Mouse (Mus musculus): Measurements from ENCODE around the gene Etv2. TPM values are rescaled to one million over a fixed set of nuclear protein-coding genes. Genes with fewer than 3 reads are reported as not detected.

The Etv2 gene
- polyA plus RNA-seq, 1 experiment: not detected

DNA sequence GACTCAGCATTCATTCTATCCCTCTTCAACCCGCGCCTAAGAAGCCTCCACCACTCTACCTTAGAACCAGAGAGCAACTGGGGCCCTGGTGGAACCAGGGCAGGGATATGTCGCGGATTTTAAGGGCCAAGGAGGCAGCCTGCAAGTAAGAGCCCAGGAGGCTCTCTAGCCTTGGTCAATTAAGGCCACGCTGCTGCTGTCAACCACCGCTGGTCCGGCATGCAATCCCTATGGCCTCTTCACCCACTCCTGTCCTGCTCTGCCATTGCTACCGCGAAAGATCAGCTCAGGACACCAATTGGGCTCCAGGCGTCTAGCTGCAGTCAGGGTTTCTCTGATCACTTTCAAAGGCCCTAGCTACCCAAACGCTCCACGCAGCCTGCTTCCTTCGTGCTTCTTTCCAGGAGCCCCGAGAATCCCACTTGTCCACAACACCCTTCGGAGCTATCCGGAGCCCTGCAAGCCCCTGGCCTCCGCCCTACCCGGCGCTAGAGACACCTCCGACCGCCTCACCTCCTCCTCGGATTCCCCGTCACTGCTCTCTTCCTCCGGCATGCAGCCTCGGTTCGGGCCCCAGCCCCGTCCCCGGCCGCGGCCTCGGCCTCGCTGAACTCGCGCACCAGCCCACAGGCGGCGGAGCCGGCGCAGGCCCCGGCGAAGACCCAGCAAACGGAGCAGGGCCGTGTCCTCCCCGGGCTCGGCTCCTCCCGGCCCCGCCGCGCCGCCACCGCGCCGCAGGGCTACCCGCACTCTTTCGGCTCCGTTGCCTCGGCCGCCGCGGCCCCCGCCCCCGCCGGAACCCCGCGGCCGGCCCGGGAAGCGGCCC is 47.6 kb downstream of the Etv2 start:
- WGBS: 1% methylated on average over 67 of the region's 67 CpGs
- Histone ChIP-seq H3K4me3 (ENCODE audit: insufficient read depth, low read depth, low read length) (peak overlapping the region; percentile 85), H3K4me1 (ENCODE audit: control insufficient read depth, insufficient read depth, low read length) (peaks cover 19% of the 10 kb centered on the region), H3K27ac (ENCODE audit: insufficient read depth, low read depth, low read length) (peak overlapping the region; percentile 32; the same call in 1 of the 2 replicates)
- no peak for TF ChIP-seq CTCF (IDR thresholded peaks at IDR 0.05; ENCODE audit: insufficient read depth, low read depth, low read length)
- no peak for TF ChIP-seq POLR2A (IDR thresholded peaks at IDR 0.05; ENCODE audit: insufficient read depth, low read depth, low read length)

DNA sequence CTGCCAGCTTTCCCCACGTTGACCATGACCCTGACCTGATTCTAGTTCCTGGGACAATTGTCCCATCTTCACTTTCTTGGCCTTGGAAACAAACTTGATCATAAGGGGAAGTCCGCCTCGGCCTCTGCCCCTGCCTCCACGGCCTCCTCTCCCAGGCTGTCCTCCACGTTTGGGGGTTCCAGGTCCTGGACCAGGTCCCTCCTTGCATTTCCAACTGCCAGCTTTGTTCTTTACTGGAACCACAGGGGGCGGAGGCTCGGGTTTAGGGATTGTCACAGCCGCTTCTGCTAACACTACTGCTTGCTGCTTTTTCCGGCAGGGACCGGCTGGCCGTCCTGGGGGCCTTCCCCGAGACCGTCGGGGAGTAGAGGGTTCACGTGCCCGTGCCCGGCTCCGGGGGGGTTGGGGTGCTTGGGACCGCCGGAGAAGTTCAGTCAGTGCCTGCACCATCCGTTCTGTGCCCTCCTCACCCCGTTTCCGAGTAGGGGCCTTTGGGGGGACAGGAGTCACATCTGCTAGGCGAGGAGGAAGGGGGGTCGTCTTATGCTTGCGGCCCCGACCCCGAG is 49.1 kb downstream of the Etv2 start:
- H3K4me3 ChIP-seq (ENCODE audit: insufficient read depth, low read depth, low read length): no peak overlapping the region
- H3K27ac ChIP-seq (ENCODE audit: insufficient read depth, low read depth, low read length): no peak overlapping the region
- no peak for TF ChIP-seq CTCF (IDR thresholded peaks at IDR 0.05; ENCODE audit: insufficient read depth, low read depth, low read length)
- TF ChIP-seq POLR2A (IDR thresholded peaks at IDR 0.05; ENCODE audit: insufficient read depth, low read depth, low read length): no peak
- peaks cover 19% of the 10 kb centered on the region for H3K4me1 ChIP-seq (ENCODE audit: control insufficient read depth, insufficient read depth, low read length)
- 80% methylated on average over 28 of the region's 28 CpGs for WGBS

DNA sequence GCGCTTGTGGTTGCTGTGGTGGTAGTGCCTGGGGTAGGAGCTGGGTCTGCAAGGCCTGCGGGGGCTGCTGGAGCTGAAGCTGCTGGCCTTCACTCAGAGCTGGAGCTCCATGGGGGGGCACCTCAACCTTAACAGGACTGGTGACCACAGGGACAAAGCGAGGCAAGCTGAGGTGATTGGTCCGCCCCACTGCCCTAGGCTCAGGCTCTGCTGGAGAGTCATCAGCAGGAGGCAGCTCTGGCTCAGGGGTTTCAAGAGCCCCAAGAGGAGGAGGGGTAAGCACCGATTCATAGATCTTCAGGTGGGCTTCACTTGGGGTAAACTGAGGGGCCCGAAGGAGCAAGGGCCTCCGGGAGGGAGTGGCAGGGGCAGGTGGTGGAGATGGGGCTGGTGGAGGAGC is 50.5 kb downstream of the Etv2 start:
- no peak for TF ChIP-seq CTCF (IDR thresholded peaks at IDR 0.05; ENCODE audit: insufficient read depth, low read depth, low read length)
- no peak for TF ChIP-seq POLR2A (IDR thresholded peaks at IDR 0.05; ENCODE audit: insufficient read depth, low read depth, low read length)
- peaks cover 19% of the 10 kb centered on the region for H3K4me1 ChIP-seq (ENCODE audit: control insufficient read depth, insufficient read depth, low read length)
- WGBS: 94% methylated on average over 7 of the region's 7 CpGs
- H3K4me3 ChIP-seq (ENCODE audit: insufficient read depth, low read depth, low read length): no peak overlapping the region
- H3K27ac ChIP-seq (ENCODE audit: insufficient read depth, low read depth, low read length): no peak overlapping the region

DNA sequence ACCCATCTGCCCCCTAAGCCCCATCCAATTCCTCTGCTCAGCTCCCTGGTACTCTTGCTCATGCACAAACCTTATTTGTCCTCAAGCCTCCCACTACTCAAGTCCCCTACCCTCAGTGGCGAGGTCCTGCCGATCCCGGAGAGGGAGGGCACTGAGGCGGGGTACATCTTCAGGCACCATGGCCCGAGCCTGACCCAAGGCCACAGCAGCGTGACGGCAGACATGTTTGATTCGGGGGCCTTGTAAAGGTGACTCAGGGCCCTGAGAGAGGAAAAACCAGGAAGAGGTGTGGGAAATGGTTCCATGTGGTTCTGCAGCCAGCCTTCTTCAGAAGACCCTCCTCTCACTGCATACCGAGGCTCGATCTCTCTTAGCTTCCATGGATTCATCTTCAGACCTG is 51.3 kb downstream of the Etv2 start:
- Histone ChIP-seq H3K4me1 (ENCODE audit: control insufficient read depth, insufficient read depth, low read length) (peaks cover 14% of the 10 kb centered on the region), H3K4me3 (ENCODE audit: insufficient read depth, low read depth, low read length) (no peak overlapping the region), H3K27ac (ENCODE audit: insufficient read depth, low read depth, low read length) (no peak overlapping the region)
- WGBS: 92% methylated on average over 10 of the region's 10 CpGs
- no peak for TF ChIP-seq POLR2A (IDR thresholded peaks at IDR 0.05; ENCODE audit: insufficient read depth, low read depth, low read length)
- no peak for TF ChIP-seq CTCF (IDR thresholded peaks at IDR 0.05; ENCODE audit: insufficient read depth, low read depth, low read length)

Other genes starting within 250 kb of the Etv2 start
- not detected in 2 replicates for gene Tyrobp, start 222.1 kb downstream of the Etv2 start, polyA plus RNA-seq (2012; ENCODE audit: insufficient read depth, insufficient read length, low replicate concordance, missing spikeins)
- not detected in 2 replicates for gene Hcst, start 216.0 kb downstream of the Etv2 start, polyA plus RNA-seq (2012; ENCODE audit: insufficient read depth, insufficient read length, low replicate concordance, missing spikeins)
- not detected in 2 replicates for gene Nfkbid, start 214.1 kb downstream of the Etv2 start, polyA plus RNA-seq (2012; ENCODE audit: insufficient read depth, insufficient read length, low replicate concordance, missing spikeins)
- gene Aplp1, start 190.3 kb downstream of the Etv2 start, polyA plus RNA-seq (2012; ENCODE audit: insufficient read depth, insufficient read length, low replicate concordance, missing spikeins): 174 TPM in 1 of 2 replicates, not detected in the other
- gene Kirrel2, start 178.2 kb downstream of the Etv2 start, polyA plus RNA-seq (2012; ENCODE audit: insufficient read depth, insufficient read length, low replicate concordance, missing spikeins): not detected in 2 replicates
- gene Nphs1, start 177.5 kb downstream of the Etv2 start, polyA plus RNA-seq (2012; ENCODE audit: insufficient read depth, insufficient read length, low replicate concordance, missing spikeins): not detected in 2 replicates
- not detected in 2 replicates for gene Prodh2, start 142.2 kb downstream of the Etv2 start, polyA plus RNA-seq (2012; ENCODE audit: insufficient read depth, insufficient read length, low replicate concordance, missing spikeins)
- gene Arhgap33, start 100.8 kb downstream of the Etv2 start, polyA plus RNA-seq (2012; ENCODE audit: insufficient read depth, insufficient read length, low replicate concordance, missing spikeins): not detected in 2 replicates
- gene Hspb6, start 83.7 kb downstream of the Etv2 start, polyA plus RNA-seq (2012; ENCODE audit: insufficient read depth, insufficient read length, low replicate concordance, missing spikeins): not detected in 2 replicates
- gene Proser3, start 83.6 kb downstream of the Etv2 start, polyA plus RNA-seq (2012; ENCODE audit: insufficient read depth, insufficient read length, low replicate concordance, missing spikeins): not detected in 2 replicates
- not detected in 2 replicates for gene Lin37, start 76.0 kb downstream of the Etv2 start, polyA plus RNA-seq (2012; ENCODE audit: insufficient read depth, insufficient read length, low replicate concordance, missing spikeins)
- gene U2af1l4, start 72.6 kb downstream of the Etv2 start, polyA plus RNA-seq (2012; ENCODE audit: insufficient read depth, insufficient read length, low replicate concordance, missing spikeins): not detected in 2 replicates
- gene Gm49396, start 72.5 kb downstream of the Etv2 start, polyA plus RNA-seq (2012; ENCODE audit: insufficient read depth, insufficient read length, low replicate concordance, missing spikeins): not detected in 2 replicates
- gene Psenen, start 72.2 kb downstream of the Etv2 start, polyA plus RNA-seq (2012; ENCODE audit: insufficient read depth, insufficient read length, low replicate concordance, missing spikeins): not detected in 2 replicates
- not detected in 2 replicates for gene Igflr1, start 70.4 kb downstream of the Etv2 start, polyA plus RNA-seq (2012; ENCODE audit: insufficient read depth, insufficient read length, low replicate concordance, missing spikeins)
- gene Kmt2b, start 47.1 kb downstream of the Etv2 start, polyA plus RNA-seq (2012; ENCODE audit: insufficient read depth, insufficient read length, low replicate concordance, missing spikeins): 696 TPM in 1 of 2 replicates, not detected in the other
- not detected in 2 replicates for gene Zbtb32, start 36.9 kb downstream of the Etv2 start, polyA plus RNA-seq (2012; ENCODE audit: insufficient read depth, insufficient read length, low replicate concordance, missing spikeins)
- gene Upk1a, start 23.0 kb downstream of the Etv2 start, polyA plus RNA-seq (2012; ENCODE audit: insufficient read depth, insufficient read length, low replicate concordance, missing spikeins): not detected in 2 replicates
- gene Cox6b1, start 9.7 kb downstream of the Etv2 start, polyA plus RNA-seq (2012; ENCODE audit: insufficient read depth, insufficient read length, low replicate concordance, missing spikeins): 1,523 TPM in 1 of 2 replicates, not detected in the other
- gene Rbm42, start 14.5 kb upstream of the Etv2 start, polyA plus RNA-seq (2012; ENCODE audit: insufficient read depth, insufficient read length, low replicate concordance, missing spikeins): not detected in 2 replicates
- gene Haus5, start 29.1 kb upstream of the Etv2 start, polyA plus RNA-seq (2012; ENCODE audit: insufficient read depth, insufficient read length, low replicate concordance, missing spikeins): not detected in 2 replicates
- not detected in 2 replicates for gene Pmis2, start 35.8 kb upstream of the Etv2 start, polyA plus RNA-seq (2012; ENCODE audit: insufficient read depth, insufficient read length, low replicate concordance, missing spikeins)
- gene 2200002J24Rik, start 63.1 kb upstream of the Etv2 start, polyA plus RNA-seq (2012; ENCODE audit: insufficient read depth, insufficient read length, low replicate concordance, missing spikeins): not detected in 2 replicates
- gene Atp4a, start 76.4 kb upstream of the Etv2 start, polyA plus RNA-seq (2012; ENCODE audit: insufficient read depth, insufficient read length, low replicate concordance, missing spikeins): not detected in 2 replicates
- not detected in 2 replicates for gene Tmem147, start 93.7 kb upstream of the Etv2 start, polyA plus RNA-seq (2012; ENCODE audit: insufficient read depth, insufficient read length, low replicate concordance, missing spikeins)
- not detected in 2 replicates for gene Gapdhs, start 107.8 kb upstream of the Etv2 start, polyA plus RNA-seq (2012; ENCODE audit: insufficient read depth, insufficient read length, low replicate concordance, missing spikeins)
- gene Sbsn, start 115.6 kb upstream of the Etv2 start, polyA plus RNA-seq (2012; ENCODE audit: insufficient read depth, insufficient read length, low replicate concordance, missing spikeins): not detected in 2 replicates
- gene Dmkn, start 127.9 kb upstream of the Etv2 start, polyA plus RNA-seq (2012; ENCODE audit: insufficient read depth, insufficient read length, low replicate concordance, missing spikeins): not detected in 2 replicates
- gene Krtdap, start 152.0 kb upstream of the Etv2 start, polyA plus RNA-seq (2012; ENCODE audit: insufficient read depth, insufficient read length, low replicate concordance, missing spikeins): not detected in 2 replicates
- gene Ffar2, start 187.9 kb upstream of the Etv2 start, polyA plus RNA-seq (2012; ENCODE audit: insufficient read depth, insufficient read length, low replicate concordance, missing spikeins): not detected in 2 replicates
- gene Ffar3, start 220.3 kb upstream of the Etv2 start, polyA plus RNA-seq (2012; ENCODE audit: insufficient read depth, insufficient read length, low replicate concordance, missing spikeins): not detected in 2 replicates
- not detected in 2 replicates for gene Ffar1, start 225.7 kb upstream of the Etv2 start, polyA plus RNA-seq (2012; ENCODE audit: insufficient read depth, insufficient read length, low replicate concordance, missing spikeins)
- not detected in 2 replicates for gene Cd22, start 244.5 kb upstream of the Etv2 start, polyA plus RNA-seq (2012; ENCODE audit: insufficient read depth, insufficient read length, low replicate concordance, missing spikeins)

Measured in olfactory bulb, adult 2 months (tissue).